Mouse (Mus musculus): ENCODE data around the gene F930015N05Rik.
A peak's percentile ranks its signal among the peaks of the same experiment; 100 is the strongest.

F930015N05Rik gene

GRCm38 (mm10) chr11:64436412-64436727 is at the start of gene F930015N05Rik:
Gene F930015N05Rik (minus strand): TSS chr11:64436653.
- no peak for DNase-seq (ENCODE audit: low spot score)

- peak; percentile 35 for DNase-seq (ENCODE audit: low spot score)
Observed at GRCm38 (mm10) chr11:64481445-64481844, 45.0 kb upstream of the F930015N05Rik start.

- DNase-seq (ENCODE audit: low spot score) = no peak
Observed at GRCm38 (mm10) chr11:64473679-64474078, 37.2 kb upstream of the F930015N05Rik start.

- no peak for DNase-seq (ENCODE audit: low spot score)
Observed at GRCm38 (mm10) chr11:64470689-64471088, 34.2 kb upstream of the F930015N05Rik start.

- peak; percentile 0 for DNase-seq (ENCODE audit: low spot score)
Observed at GRCm38 (mm10) chr11:64468737-64469136, 32.3 kb upstream of the F930015N05Rik start.

GRCm38 (mm10) chr11:64461746-64462145 is 25.3 kb upstream of the F930015N05Rik start:
- DNase-seq (ENCODE audit: low spot score) = no peak

GRCm38 (mm10) chr11:64448586-64449315 is 12.3 kb upstream of the F930015N05Rik start:
- peak; percentile 9 for DNase-seq (ENCODE audit: low spot score)

- no peak for DNase-seq (ENCODE audit: low spot score)
Observed at GRCm38 (mm10) chr11:64445227-64445626, 8.8 kb upstream of the F930015N05Rik start.

- DNase-seq (ENCODE audit: low spot score) = no peak
Observed at GRCm38 (mm10) chr11:64442701-64443100, 6.2 kb upstream of the F930015N05Rik start.

- DNase-seq (ENCODE audit: low spot score) = peak; percentile 70
Observed at GRCm38 (mm10) chr11:64442119-64442518, 5.7 kb upstream of the F930015N05Rik start.

- no peak for DNase-seq (ENCODE audit: low spot score)
Observed at GRCm38 (mm10) chr11:64438909-64439308, 2.5 kb upstream of the F930015N05Rik start.

GRCm38 (mm10) chr11:64437721-64438120 is 1.3 kb upstream of the F930015N05Rik start:
- no peak for DNase-seq (ENCODE audit: low spot score)

GRCm38 (mm10) chr11:64436791-64437298 is 392 bp upstream of the F930015N05Rik start:
- DNase-seq (ENCODE audit: low spot score) = no peak

GRCm38 (mm10) chr11:64435546-64436411 is 674 bp downstream of the F930015N05Rik start:
- DNase-seq (ENCODE audit: low spot score) = peak; percentile 17

GRCm38 (mm10) chr11:64434611-64435545 is 1.6 kb downstream of the F930015N05Rik start, which contains the start of gene Hs3st3a1:
Gene Hs3st3a1 (plus strand): TSS chr11:64435332.
- DNase-seq (ENCODE audit: low spot score) = peak; percentile 48

GRCm38 (mm10) chr11:64418969-64419368 is 17.5 kb downstream of the F930015N05Rik start:
- DNase-seq (ENCODE audit: low spot score) = no peak

- DNase-seq (ENCODE audit: low spot score) = no peak
Observed at GRCm38 (mm10) chr11:64400534-64401093, 35.8 kb downstream of the F930015N05Rik start.

GRCm38 (mm10) chr11:64397612-64398011 is 38.8 kb downstream of the F930015N05Rik start:
- DNase-seq (ENCODE audit: low spot score) = no peak

- DNase-seq (ENCODE audit: low spot score) = no peak
Observed at GRCm38 (mm10) chr11:64396949-64397348, 39.5 kb downstream of the F930015N05Rik start.

- no peak for DNase-seq (ENCODE audit: low spot score)
Observed at GRCm38 (mm10) chr11:64396331-64396881, 40.0 kb downstream of the F930015N05Rik start.

GRCm38 (mm10) chr11:64386333-64386732 is 50.1 kb downstream of the F930015N05Rik start:
- DNase-seq (ENCODE audit: low spot score) = no peak

Data from lung, postnatal 25 days (tissue).